Mouse (Mus musculus): ENCODE results near the gene Bpifc.

- no peak for TF ChIP-seq CTCF (IDR thresholded peaks at IDR 0.05; ENCODE audit: control insufficient read depth, insufficient read depth, insufficient replicate concordance, low read depth, low read length)
- TF ChIP-seq POLR2A (IDR thresholded peaks at IDR 0.05; ENCODE audit: control insufficient read depth, low read depth, low read length): no peak
These were observed 41.3 kb upstream of the Bpifc start for GRCm38 (mm10) chr10:86052818-86053522.
